Mouse (Mus musculus): ENCODE measurements around the gene Polr3h.
"Not testable (repeated sequence)": the region's sequence is repeated elsewhere in the genome, so short reads cannot be mapped to it uniquely, and the experiment has no call there.

Polr3h gene

DNA sequence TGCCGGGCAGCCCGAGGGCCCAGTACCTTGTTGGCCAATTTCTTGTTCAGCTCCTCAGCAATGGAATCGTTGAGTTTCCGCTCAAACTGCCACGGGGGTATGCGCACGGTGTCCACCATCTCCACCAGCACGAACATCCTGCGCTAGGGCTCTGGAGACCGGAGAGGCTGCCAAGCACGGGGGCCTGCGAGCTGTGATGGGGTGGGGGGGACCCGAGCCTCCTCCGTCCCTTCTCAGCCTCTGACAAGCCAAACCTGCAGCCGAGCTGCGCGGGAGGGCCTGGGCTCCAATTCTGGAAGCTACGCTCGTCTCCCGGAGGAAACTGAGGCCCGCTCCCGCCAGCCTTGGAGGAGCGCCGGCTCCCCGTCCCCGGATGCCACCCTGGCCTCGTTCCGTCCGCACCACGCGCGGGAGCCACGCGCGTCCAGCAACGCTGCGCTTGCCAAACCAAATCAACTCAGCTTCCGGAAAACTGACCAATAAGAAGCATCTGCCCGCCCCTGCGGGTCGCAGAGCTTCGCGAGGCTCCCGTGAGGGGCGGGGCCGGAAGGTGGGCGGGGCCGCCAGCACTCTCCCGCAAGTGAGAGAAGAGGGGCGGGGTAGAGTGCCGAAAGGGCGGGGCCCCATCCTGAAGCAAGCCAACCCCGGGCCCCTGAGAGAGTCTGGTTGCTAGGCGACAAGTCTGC is at the start of gene Polr3h:
Gene Polr3h (minus strand): TSS at position 481 of the 686 bp plus-strand sequence.
- peak; percentile 98 for DNase-seq (ENCODE audit: low read depth, low spot score)

DNA sequence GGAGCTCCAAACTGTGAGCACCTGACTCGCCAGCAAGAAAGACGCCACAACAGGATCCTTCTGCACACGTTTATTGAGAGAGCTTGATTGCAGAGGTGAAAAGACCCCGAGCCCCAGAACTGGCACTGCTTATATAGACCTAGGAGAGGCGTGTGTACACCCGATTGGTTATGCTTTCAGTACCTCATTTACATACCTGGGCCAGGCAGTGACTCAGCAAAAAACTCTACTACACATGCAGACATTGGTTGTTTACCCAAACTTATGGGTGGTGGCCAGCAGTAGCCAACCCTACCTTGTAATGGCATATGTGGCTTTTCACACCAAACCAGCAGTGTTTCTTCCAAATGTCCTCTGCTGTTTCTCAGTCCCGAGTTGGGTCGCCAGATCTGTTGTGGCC is 49.1 kb upstream of the Polr3h start:
- not testable (repeated sequence) for DNase-seq (ENCODE audit: low read depth, low spot score)

DNA sequence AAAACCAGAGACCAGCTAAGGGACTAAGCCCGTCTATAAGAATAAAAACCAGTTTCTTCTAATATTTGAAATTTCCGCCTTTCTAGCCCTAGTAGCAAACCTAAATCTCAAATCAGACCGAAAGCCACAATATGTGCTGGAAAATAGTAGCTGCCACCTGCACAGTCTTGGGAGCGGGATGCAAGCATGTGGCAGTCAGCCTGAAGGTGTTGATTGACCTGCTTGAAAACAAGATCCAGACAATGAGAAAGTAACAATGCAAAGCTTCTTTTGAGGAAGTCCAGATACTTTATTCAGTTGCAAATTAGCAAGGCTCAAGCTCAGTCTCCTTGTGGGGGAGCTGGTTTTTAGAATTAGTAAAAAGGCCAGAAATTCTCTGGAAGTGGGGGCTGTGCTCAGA is 44.5 kb upstream of the Polr3h start:
- not testable (repeated sequence) for DNase-seq (ENCODE audit: low read depth, low spot score)

DNA sequence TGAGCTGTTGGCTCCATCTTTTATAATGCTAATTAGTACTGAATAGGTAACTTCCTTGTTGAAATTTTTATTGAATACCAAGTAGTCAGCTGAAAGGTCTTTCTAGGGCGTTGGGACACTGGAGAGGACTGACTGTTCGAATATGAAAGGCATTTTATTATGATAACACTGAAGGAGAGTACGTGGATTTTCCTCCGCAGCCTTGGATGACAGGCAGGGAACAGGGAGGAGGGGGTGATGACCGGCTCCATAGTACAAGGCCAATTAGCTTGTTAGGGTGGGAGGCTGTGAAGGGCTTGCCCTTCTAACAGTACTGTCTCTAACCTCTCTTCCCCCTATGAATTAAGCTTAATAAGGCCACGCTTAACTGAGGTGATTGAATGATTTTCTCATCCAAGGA is 43.6 kb upstream of the Polr3h start:
- not testable (repeated sequence) for DNase-seq (ENCODE audit: low read depth, low spot score)

DNA sequence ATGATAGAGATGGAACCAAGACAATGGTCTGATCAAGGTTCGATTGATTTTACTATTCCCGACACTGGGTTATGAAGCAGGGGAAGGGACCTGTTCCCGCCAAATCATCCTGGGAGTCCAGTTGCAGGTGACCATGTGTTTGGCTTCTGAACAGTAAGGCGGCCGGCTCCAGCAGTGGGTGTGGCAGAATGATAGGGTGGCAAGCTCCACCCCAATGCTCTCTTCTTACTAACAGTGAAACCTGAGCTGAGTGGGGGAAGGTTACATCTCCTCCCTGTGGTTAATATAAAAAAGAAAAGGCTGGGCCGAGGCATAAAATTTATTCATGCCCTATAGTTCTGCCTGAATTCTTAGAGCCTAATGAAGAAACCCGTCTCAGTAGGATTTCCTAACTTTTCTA is 43.1 kb upstream of the Polr3h start:
- DNase-seq (ENCODE audit: low read depth, low spot score), result no peak

DNA sequence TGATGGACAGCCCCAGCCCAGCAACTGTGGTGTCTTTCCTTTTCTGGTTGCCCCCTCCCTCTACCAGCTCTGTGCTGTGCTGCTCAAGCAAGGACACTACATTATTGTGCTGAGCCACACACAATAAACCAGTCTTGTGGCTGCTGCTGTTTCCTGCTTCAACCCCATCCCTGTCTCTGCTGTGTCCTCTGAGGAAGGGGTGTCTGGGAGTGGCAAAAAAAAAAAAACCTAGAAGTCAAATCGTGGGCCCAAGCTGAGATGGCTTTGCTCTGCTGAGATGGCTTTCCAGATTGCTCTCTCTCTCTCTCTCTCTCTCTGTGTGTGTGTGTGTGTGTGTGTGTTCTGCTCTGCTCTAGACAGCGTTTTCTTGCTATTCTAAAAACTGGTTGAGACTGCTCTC is 42.4 kb upstream of the Polr3h start:
- no peak for DNase-seq (ENCODE audit: low read depth, low spot score)

DNA sequence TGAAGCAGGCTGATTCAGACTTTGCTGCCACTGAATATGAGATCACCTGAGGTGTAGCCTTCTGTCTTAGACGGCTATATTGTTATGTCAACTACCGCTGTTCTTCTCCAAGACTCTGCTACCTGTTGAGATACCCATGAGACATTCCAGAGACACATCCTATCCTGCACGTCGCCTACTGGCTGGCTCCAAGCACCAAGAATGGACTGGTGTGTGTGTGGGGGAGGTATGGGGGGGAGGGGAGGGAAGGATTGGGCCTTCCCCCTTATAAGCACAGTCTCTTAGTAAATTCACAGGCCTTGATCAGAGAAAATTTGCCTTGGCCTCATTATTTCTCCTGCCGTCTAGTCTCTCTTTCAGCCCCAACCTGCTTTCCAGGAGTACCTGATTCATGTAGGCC is 41.8 kb upstream of the Polr3h start:
- DNase-seq (ENCODE audit: low read depth, low spot score), result no peak

DNA sequence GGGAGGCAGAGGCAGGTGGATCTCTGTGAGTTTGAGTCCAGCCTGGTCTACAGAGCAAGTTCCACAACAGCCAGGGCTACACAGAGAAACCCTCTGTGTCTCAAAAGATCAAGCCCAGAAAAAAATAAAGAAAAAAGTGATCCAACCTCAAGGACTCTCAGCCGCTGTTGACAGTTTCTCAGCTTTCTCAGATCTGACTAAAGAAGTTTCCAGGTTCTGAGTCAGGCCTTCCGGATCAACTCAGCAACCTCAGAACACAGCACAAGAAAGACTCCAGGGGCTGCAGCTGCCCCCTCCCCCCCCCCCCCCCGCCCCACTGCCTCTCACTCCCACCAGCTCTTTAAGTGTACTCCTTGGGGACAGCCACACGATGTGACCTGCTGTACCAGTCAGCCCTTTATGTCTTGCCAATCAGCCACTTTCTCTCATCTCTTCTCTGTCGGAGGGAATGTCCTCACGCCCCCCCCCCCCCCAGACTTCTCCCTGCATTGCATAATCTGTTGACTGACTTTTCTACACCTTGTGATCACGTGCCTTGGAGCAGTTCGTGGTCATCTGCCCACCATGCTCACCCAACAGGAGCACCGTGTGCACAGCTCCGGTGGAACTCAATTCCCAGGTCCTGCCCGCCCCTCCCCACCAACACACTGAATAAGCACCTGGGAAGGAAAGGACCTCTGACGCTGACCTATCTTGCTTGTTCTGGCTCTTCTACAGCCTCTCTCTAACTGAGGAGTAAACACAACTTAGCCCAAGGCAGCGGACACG is 40.2 kb upstream of the Polr3h start:
- DNase-seq (ENCODE audit: low read depth, low spot score), result no peak

DNA sequence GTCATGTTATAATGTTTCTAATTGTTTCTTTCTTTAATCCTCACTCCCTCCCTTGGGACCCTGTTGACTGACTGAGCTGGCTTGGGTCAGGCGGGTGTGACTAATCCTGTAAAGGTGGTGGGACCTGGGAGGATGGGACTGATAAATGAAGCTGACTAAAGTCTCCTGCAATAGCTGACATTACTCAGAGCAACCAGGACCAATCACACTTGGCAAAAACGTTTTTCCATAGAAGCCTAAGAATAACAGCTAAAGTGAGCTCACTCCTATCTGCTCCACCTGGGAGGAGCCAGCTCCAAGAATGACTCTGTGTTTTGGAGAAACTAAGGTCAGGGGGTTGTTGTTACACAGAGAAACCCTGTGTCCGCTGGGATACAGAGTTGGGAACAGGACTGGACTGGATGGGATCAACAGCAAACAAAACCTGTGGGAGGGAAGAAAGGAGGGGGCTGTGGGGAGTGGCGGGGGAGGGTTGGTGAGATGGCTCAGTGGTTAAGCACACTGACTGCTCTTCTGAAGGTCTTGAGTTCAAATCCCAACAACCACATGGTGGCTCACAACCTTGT is 39.0 kb upstream of the Polr3h start:
- DNase-seq (ENCODE audit: low read depth, low spot score), result no peak

DNA sequence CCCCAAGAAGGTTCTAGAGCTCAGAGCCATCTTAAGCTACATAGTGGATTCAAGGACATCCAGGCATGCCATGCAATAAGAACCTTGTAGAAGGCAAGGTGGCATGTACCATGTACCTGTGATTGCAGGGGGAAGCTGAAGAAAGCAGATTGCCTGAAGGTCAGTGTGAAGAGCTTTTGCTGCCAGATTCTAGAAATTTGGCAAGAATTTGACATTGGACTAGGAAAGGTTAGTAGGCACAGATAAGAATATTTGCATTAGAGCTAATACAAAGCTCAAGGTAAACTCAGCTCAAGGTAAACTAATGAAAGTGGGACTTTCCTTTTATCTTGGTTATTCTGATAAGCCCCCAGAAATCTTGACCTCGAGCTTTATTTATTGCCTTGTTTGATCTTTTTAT is 38.2 kb upstream of the Polr3h start:
- DNase-seq (ENCODE audit: low read depth, low spot score), result no peak

DNA sequence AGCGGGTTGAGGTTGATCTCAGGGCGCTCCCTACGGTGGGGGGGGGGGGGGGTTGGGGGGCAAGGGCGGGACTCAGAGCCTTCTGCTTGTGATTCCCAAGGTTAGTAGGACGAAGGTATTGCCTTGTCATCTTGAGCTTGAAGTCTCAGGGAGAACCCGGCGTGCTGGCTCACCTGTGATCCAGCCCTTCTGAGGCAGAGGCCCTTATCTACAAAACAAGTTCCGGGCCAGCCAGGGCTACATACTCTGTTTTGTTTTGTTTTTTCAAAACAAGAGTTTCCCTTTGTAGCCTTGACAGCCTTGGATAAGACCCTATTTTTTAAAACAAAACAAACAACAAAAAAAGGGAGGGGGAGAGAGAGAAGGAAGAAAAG is 35.0 kb upstream of the Polr3h start:
- no peak for DNase-seq (ENCODE audit: low read depth, low spot score)

DNA sequence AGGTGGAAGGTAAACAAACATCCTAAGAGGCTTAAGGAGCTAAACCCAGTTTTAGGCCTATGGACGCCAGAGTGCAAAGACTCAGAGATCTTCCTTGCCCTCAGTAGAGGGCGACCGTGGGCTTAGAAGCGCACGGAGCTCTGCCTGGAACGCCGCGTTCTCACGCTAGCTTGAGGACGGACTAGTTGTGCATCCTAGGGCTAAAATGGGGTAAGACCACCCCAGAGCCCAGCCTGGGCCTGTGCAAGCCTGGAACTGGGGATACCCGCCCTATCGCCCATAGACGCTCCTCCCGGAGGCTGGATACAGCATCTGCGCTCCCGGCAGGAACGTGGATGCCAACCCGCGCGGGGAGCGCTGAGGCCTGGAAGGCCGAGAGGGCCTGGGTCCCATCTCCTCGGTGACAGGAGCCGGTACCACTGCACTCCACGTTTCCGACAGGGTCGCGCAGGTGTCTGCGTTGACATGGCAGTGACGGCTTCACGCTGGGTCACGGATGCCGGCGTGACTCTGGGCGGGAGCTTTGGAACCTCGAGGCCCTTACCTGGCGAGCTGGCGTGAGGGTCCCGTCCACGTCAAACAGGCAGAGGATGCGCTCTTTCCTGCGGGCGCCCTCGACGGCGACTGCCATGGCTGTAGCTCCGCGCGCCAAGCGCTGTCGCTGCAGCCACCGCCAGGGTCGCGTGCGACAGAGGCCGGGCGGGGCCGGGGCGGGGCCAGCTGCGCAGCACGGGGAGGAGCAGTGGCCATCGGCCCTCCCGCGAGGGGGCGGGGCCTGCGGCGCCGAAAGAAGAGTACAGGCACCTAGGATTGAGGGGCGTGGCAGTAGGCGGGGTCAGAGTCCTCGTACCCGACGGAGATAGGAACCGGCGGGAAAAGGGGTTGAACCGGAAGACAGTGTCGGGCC is 34.4 kb upstream of the Polr3h start, which contains the start of gene Pmm1:
Gene Pmm1 (minus strand): TSS at position 760 of the 907 bp plus-strand sequence.
- DNase-seq (ENCODE audit: low read depth, low spot score), result peak; percentile 99

DNA sequence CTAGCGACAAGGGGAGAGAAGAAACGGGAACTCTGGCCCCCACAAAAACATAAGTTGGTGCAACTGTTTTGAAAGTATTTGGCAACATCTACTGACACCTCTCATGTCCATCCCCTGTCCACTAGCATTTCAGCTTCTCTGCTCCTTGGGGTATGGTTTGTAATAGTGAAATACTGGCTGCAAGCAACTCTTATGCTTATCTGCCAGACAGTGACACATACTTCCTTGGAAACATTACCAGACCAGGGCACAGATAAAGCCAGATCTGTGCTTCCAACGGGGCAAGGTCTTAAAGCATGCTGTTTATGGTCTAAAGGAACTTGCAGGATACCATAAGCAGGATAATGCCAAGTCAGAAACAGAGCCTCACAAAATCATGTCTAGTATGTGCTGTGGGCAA is 32.9 kb upstream of the Polr3h start:
- no peak for DNase-seq (ENCODE audit: low read depth, low spot score)

DNA sequence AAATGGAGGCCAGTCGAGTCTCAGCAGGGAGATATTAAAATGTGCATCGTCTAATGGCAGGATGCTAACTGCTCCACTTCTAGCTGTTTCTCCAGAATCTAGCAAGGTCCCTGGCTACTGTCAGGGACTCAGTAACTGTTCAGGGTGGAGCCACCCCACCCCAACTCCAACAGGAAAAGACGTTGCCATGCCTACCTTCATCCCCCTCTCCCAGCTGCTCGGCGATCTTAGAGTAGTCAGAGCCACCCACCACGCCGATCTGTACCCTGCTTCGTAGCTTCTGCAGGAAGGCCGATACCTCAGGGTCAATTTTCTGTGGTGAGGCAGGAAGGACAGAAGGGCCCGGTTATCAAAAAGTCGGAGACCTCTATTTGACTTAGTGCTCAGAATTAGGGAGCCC is 31.6 kb upstream of the Polr3h start:
- no peak for DNase-seq (ENCODE audit: low read depth, low spot score)

DNA sequence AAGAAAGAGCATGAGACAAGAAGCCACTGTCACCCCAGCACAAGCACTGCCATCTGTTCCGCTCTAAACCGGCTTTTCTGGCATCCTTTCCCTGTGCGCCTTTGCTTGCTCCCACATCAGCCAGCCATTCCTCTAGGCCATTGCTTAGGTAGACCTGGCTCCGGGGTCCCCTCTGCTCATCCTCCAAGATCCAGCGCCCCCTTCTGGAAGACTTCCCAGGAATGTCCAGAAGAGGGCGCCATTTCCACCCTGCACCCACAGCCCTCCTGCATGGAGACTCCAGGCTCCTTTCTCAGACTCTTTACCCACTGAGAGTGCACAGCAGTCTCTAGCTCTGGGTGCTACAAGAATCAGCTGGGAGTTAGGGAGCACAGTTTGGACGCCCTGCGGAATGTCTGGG is 30.4 kb upstream of the Polr3h start:
- DNase-seq (ENCODE audit: low read depth, low spot score), result peak; percentile 41

DNA sequence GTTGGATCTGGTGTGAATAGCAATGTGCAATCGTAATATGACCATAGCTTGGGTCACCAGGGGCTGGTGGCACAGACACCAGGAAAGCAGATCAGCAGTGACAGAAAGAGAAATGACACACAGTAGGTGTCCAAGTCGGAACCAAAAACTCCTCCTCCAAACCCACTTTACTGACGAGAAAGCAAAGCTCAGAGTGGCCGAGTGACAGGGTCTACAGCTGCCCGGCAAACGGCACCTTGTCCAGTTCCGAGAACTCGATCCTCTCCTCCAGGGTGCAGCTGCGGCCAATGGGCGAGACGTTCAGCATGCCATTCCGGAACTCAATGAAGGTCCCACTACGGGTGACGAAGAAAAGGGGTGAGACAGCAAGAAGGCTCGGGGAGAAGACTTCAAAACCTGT is 29.4 kb upstream of the Polr3h start:
- DNase-seq (ENCODE audit: low read depth, low spot score), result no peak

DNA sequence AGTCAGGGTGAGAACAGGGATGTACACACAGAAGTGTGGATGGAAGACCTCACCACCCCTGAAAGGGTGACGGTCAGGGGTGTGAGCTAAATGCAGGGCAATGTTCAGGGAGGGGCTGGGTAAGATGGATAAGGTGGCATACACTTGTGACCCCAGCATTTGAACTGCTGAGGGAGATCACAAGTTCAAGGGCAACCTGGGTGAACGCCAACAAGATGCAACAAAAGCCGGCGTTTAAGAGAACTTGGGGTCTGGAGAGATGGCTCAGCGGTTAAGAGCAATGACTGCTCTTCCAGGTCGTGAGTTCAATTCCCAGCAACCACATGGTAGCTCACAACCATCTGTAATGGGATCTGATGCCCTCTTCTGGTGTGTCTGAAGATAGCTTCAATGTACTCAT is 28.7 kb upstream of the Polr3h start:
- DNase-seq (ENCODE audit: low read depth, low spot score), result no peak

DNA sequence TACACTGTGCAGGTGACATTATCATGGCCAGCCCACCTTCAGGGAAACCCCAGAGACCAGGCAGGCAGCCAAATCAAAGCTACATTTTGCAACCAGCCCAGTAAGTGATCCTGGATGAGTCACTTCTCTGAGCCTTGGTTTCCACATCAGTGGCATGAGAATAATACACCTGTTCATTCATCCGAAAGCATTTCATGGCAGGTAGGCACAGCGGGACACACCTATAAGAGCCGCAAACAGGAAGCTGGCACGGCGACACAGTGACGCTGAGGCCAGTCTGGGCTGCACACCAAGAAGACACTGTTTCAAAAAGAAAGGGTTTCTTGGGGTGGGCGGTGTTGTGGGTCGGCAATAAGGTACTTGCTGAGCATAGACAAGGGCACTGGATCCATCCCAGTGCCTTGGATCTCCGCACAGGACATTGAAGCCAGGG is 28.1 kb upstream of the Polr3h start:
- DNase-seq (ENCODE audit: low read depth, low spot score), result no peak

DNA sequence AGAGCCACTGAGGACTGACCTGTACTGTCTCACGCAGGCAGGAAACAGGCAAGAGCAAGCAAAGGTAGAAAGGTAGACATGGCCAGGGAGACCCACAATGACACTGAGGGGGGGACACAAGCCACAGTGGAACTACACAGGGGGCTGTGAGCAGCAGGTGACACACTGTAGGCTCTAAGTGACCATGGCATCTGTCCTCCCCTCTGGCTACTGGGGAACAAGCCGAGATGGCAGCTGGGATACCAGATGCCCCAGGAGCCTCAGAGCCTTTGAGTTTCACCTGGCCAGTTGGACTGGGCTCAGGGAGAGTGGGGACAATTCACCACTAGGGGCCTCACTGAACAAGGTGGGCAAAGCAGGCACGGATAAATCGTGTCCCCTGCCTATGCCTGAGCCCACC is 26.3 kb upstream of the Polr3h start:
- no peak for DNase-seq (ENCODE audit: low read depth, low spot score)

DNA sequence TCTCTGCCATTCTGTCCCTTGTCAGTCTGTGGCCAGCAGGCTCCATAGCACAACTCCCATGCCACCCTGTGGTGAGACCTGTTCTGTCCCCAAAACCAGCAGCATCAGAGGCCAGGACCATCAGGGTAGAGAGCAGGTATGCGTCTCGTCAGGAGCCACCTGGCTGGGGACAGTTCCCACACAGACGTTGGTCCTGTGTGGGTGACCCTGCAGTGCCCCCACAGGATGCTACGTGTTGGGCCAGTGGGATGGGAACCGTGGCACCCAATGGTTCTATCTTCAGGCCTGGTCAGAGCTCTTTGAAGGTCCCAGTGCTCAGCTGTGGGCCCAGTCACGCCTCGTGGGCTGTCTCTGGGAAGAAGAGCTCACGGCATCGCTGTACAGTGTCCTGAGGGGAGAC is 25.1 kb upstream of the Polr3h start:
- no peak for DNase-seq (ENCODE audit: low read depth, low spot score)

DNA sequence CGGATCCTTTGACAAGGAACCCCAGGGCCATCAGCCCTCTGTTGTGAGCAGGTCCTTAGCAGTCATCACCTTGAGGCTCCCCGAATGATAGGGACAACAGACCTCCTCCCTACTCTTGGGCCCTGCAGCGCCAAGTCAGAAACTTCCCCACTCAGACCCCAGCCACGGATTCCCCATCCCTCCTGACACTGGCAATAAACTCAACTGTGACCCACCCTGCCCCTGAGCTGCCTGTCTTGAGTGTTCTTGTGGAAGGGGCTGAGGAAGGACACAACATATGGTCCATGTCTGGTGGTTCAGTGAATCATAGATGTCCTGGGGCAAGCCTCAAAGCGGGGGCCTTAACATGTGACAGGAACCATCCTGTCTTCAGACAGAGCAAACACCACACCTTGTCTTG is 24.7 kb upstream of the Polr3h start:
- DNase-seq (ENCODE audit: low read depth, low spot score), result no peak

All from c-Kit-negative CD71-positive TER-119-positive erythroid progenitor cells, embryonic 14.5 days (primary cell).